Mouse (Mus musculus) lung, postnatal 0 days (tissue): ENCODE results near the gene Tmem26.

Source experiments
- CTCF ChIP-seq: IDR thresholded peaks from 2 replicates; pipeline ENCODE4 v1.5.1; 2016; ENCODE audit warnings: antibody characterized with exemption, mild to moderate bottlenecking
- EP300 ChIP-seq: IDR thresholded peaks from 2 replicates; pipeline ENCODE4 v1.6.1; 2016; ENCODE audit warnings: antibody characterized with exemption, mild to moderate bottlenecking, control low read depth

- TF ChIP-seq CTCF (no peak), EP300 (no peak)
Measured at GRCm38 (mm10) chr10:68782724-68783123, 59.3 kb downstream of the Tmem26 start.
